Mouse (Mus musculus): ENCODE results near the gene Olfr642.

The Olfr642 gene

GRCm38 (mm10) chr7:104052566-104052965 is at the start of gene Olfr642:
Gene Olfr642, minus strand, starts transcription at chr7:104052666.
- no peak for DNase-seq

GRCm38 (mm10) chr7:104085365-104085764 is 32.9 kb upstream of the Olfr642 start, which contains the start of gene Olfr645:
Gene Olfr645, minus strand, starts transcription at chr7:104085465.
- DNase-seq, result no peak

GRCm38 (mm10) chr7:104071769-104072168 is 19.3 kb upstream of the Olfr642 start, which contains the start of gene Olfr644:
Gene Olfr644, minus strand, starts transcription at chr7:104071869.
- no peak for DNase-seq

- no peak for DNase-seq
These were observed 8.9 kb upstream of the Olfr642 start, which contains the start of gene 4930516K23Rik for GRCm38 (mm10) chr7:104061345-104061744. Gene 4930516K23Rik, minus strand, starts transcription at chr7:104061445.

GRCm38 (mm10) chr7:104059215-104059614 is 6.7 kb upstream of the Olfr642 start:
- no peak for DNase-seq

- no peak for DNase-seq
These were observed 1.7 kb downstream of the Olfr642 start for GRCm38 (mm10) chr7:104050745-104051144.

- no peak for DNase-seq
These were observed 17.3 kb downstream of the Olfr642 start, which contains the start of gene Olfr641 for GRCm38 (mm10) chr7:104035145-104035544. Gene Olfr641, plus strand, starts transcription at chr7:104035445.

- no peak for DNase-seq
These were observed 25.5 kb downstream of the Olfr642 start for GRCm38 (mm10) chr7:104026978-104027377.

GRCm38 (mm10) chr7:104025473-104025872 is 27.0 kb downstream of the Olfr642 start, which contains the start of gene Olfr640:
Gene Olfr640, minus strand, starts transcription at chr7:104025573.
- DNase-seq, result no peak

GRCm38 (mm10) chr7:104021651-104022050 is 30.8 kb downstream of the Olfr642 start:
- DNase-seq, result no peak

GRCm38 (mm10) chr7:104018953-104019352 is 33.5 kb downstream of the Olfr642 start:
- DNase-seq, result no peak

- DNase-seq, result no peak
These were observed 35.3 kb downstream of the Olfr642 start, which contains the start of gene Olfr639 for GRCm38 (mm10) chr7:104017203-104017602. Gene Olfr639, minus strand, starts transcription at chr7:104017303.

GRCm38 (mm10) chr7:103999124-103999523 is 53.3 kb downstream of the Olfr642 start:
- DNase-seq, result no peak

GRCm38 (mm10) chr7:103998446-103998845 is 54.0 kb downstream of the Olfr642 start, which contains the start of gene Olfr638:
Gene Olfr638, plus strand, starts transcription at chr7:103998746.
- DNase-seq, result no peak
